Mouse (Mus musculus) limb, embryonic 15.5 days (tissue): ENCODE results near the gene Arhgap27. TPM values are rescaled to one million over a fixed set of nuclear protein-coding genes. Genes with fewer than 3 reads are reported as not detected.
"Not testable (repeated sequence)": the region's sequence is repeated elsewhere in the genome, so short reads cannot be mapped to it uniquely, and the experiment has no call there.

ENCODE experiments used
- ATAC-seq: fragments of 200-750 bp; cut with Nextera tagmentation; 2 replicates; pipeline ENCODE4 v1.8.0; 2017; ENCODE audit warnings: low read depth, moderate TSS enrichment; ENCODE audit not compliant: insufficient number of reproducible peaks, low FRiP score, low TSS enrichment
- H3K27ac ChIP-seq: fragments of 300-500 bp; sonication (generic); 2 replicates; pipeline ENCODE4 v1.5.1; 2015; ENCODE audit warnings: moderate library complexity, mild to moderate bottlenecking, inconsistent platforms
- H3K27me3 ChIP-seq: fragments of 300-500 bp; sonication (generic); 2 replicates; pipeline ENCODE4 v1.6.1; 2015; ENCODE audit warnings: inconsistent platforms
- H3K36me3 ChIP-seq: fragments of 300-500 bp; sonication (generic); 2 replicates; pipeline ENCODE4 v1.6.1; 2015; ENCODE audit warnings: inconsistent platforms
- H3K4me1 ChIP-seq: fragments of 300-500 bp; sonication (generic); 2 replicates; pipeline ENCODE4 v1.6.1; 2015; ENCODE audit warnings: inconsistent platforms
- H3K4me2 ChIP-seq: fragments of 300-500 bp; sonication (generic); 2 replicates; pipeline ENCODE4 v1.6.1; 2015; ENCODE audit warnings: mild to moderate bottlenecking, inconsistent platforms
- H3K4me3 ChIP-seq: fragments of 300-500 bp; sonication (generic); 2 replicates; pipeline ENCODE4 v1.5.1; 2015; ENCODE audit warnings: mild to moderate bottlenecking, inconsistent platforms
- H3K9ac ChIP-seq: fragments of 300-500 bp; sonication (generic); 2 replicates; pipeline ENCODE4 v1.6.1; 2015; ENCODE audit warnings: inconsistent platforms
- H3K9me3 ChIP-seq: fragments of 300-500 bp; sonication (generic); 2 replicates; pipeline ENCODE4 v1.6.1; 2016; ENCODE audit warnings: inconsistent platforms
- WGBS: fragments of 180-500 bp; shearing (Covaris S2); methylation state at CpG from one replicate; pipeline ENCODE4 v1.1.7; 2015; 5-methylcytosine and 5-hydroxymethylcytosine counted together
- polyA plus RNA-seq: library from polyadenylated mRNA; unstranded; fragments of >200 nt; fragmentation: Nextera tagmentation; extraction: Ambion mirVana; gene quantifications from 2 replicates; pipeline ENCODE4 v1.2.1, GENCODE M21; 2015

Gene Arhgap27
- polyA plus RNA-seq = 11.7 and 14.0 TPM in 2 replicates

DNA sequence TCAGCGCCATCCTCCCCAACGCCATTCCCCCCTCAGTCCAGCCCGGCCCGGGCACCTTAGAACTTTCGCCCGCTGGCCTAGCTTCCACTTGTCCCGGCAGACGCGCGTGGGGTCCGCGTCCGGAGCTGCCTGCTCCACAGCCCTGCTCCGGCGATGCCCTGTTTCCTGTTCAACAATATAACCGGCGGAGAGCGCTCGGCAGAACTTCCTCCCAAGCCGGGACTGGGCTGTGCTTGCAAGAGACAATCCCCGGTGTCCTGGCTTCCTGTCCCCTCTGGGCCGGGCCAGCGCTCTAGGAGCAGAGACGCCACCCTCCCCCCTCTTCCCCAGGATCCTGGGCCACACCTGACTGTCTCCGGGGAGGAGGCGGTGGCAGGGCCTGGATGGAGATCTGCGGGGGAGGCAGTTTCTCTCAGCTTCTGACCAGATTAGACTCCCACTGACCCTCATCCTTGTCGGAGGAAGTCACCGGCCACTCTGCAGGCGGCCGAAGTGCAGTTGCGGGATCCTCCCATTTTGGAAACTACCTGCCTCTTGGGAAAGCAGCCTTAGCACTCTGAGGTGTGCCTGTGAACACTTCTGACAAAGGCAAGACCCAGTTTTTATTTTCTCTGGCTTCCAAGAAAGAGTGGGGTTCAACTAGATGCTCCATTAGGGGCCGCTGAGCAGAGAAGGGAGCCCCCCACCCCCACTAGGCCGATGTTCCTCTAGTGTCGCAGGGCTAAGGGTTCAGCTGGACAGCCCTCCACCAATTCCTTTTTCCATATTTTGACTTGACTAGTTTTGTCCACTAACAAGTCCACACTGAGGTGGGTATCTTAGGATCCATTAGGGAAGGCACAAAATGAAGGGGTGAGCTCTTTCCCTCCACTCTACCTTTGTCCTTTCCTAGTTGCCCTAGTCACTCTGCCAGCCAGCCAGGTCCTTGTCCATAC is at the start of gene Arhgap27:
TSS of gene Arhgap27 (minus strand) at position 479 of the 935 bp plus-strand sequence.
- H3K27me3 ChIP-seq = peaks cover 62% of the 10 kb centered on the region

GRCm38 (mm10) chr11:103412950-103413423 is 49.5 kb upstream of the Arhgap27 start:
- Histone ChIP-seq H3K27ac (peak overlapping the region; percentile 39; the same call in 1 of the 2 replicates), H3K4me2 (peak overlapping the region; percentile 90), H3K4me1 (peaks cover 21% of the 10 kb centered on the region), H3K9me3 (no peaks in the 10 kb centered on the region), H3K27me3 (no peaks in the 10 kb centered on the region), H3K36me3 (no peaks in the 10 kb centered on the region), H3K4me3 (peak overlapping the region; percentile 86), H3K9ac (peak overlapping the region; percentile 71)
- ATAC-seq = no peak
- 3% methylated on average over 14 of the region's 14 CpGs for WGBS

More for the DNA sequence above, at the start of gene Arhgap27:
- 3% methylated on average over 35 of the region's 35 CpGs for WGBS
- H3K4me1 ChIP-seq = peaks cover 49% of the 10 kb centered on the region
- H3K4me3 ChIP-seq = peak within 1 kb of the TSS; percentile 53
- H3K4me2 ChIP-seq = peak within 1 kb of the TSS; percentile 86
- peaks cover 16% of the 10 kb centered on the region for H3K36me3 ChIP-seq
- ATAC-seq = no peak
- peak within 1 kb of the TSS; percentile 73 for H3K27ac ChIP-seq
- H3K9ac ChIP-seq = peak within 1 kb of the TSS; percentile 46
- H3K9me3 ChIP-seq = no peaks in the 10 kb centered on the region

GRCm38 (mm10) chr11:103411981-103412949 is 48.8 kb upstream of the Arhgap27 start, which contains the start of gene Plekhm1:
Gene Plekhm1 (minus strand): TSS chr11:103412687.
- Histone ChIP-seq H3K4me2 (peak within 1 kb of the TSS; percentile 90), H3K9ac (peak within 1 kb of the TSS; percentile 71), H3K9me3 (no peaks in the 10 kb centered on the region), H3K4me3 (peak within 1 kb of the TSS; percentile 86), H3K27ac (peak within 1 kb of the TSS; percentile 39; the same call in 1 of the 2 replicates), H3K4me1 (peaks cover 21% of the 10 kb centered on the region), H3K27me3 (no peaks in the 10 kb centered on the region), H3K36me3 (no peaks in the 10 kb centered on the region)
- under 1% methylated on average over 64 of the region's 67 CpGs for WGBS
- ATAC-seq = peak; percentile 93

GRCm38 (mm10) chr11:103411301-103411700 is 47.8 kb upstream of the Arhgap27 start:
- no peak overlapping the region for H3K9ac ChIP-seq

DNA sequence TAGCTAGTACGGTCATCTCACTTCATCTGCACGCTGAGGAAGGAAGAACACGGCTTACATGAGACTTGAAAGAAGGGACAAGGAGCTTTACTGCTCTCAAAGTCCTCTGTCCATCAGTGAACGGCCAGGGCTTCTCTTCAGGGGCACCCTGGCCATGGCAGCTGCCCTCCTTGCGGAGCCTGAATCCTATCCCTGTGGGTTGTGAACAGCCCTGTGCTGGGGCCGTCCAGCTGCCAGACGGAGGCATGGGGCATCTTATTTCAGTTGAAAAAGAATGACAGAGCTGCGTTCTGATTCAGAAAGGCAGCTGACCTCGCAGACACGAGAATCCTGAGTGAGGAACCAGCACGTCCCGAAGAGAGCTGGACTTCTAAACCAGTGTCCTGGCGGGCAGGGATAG is 45.4 kb upstream of the Arhgap27 start:
- H3K27ac ChIP-seq = no peak overlapping the region
- 84% methylated on average over 13 of the region's 13 CpGs for WGBS
- no peaks in the 10 kb centered on the region for H3K27me3 ChIP-seq
- peaks cover 7% of the 10 kb centered on the region for H3K36me3 ChIP-seq
- H3K9me3 ChIP-seq = no peaks in the 10 kb centered on the region
- no peak overlapping the region for H3K9ac ChIP-seq
- H3K4me3 ChIP-seq = no peak overlapping the region
- no peak for ATAC-seq
- H3K4me1 ChIP-seq = peaks cover 24% of the 10 kb centered on the region
- no peak overlapping the region for H3K4me2 ChIP-seq

More at GRCm38 (mm10) chr11:103411301-103411700, 47.8 kb upstream of the Arhgap27 start:
- Histone ChIP-seq H3K4me2 (no peak overlapping the region), H3K27me3 (no peaks in the 10 kb centered on the region), H3K4me1 (peaks cover 24% of the 10 kb centered on the region), H3K27ac (no peak overlapping the region), H3K4me3 (peak overlapping the region; percentile 86), H3K9me3 (no peaks in the 10 kb centered on the region), H3K36me3 (no peaks in the 10 kb centered on the region)
- 69% methylated on average over 1 of the region's 1 CpGs for WGBS
- ATAC-seq = no peak

DNA sequence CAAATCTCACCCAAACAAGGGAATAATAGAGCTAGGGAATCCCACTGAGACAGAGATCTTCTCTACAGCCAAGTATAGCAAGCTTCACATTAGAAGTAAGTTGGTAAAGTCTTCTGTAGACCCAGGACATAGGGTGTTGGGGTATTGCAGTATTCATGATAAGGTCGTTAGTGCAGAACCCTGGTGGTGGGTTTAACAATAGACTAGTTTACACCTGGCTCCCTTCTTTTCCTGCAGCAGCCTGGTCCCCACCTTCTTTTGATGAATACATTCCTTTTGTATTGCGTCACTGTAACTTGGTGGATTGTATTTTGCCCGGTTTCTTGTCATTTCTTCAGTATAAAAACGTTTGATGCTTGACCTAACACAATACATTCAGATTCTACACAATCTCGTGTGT is 43.6 kb upstream of the Arhgap27 start:
- not testable (repeated sequence) for H3K4me3 ChIP-seq, H3K9me3 ChIP-seq, ATAC-seq, H3K9ac ChIP-seq, H3K27ac ChIP-seq, H3K4me2 ChIP-seq, H3K27me3 ChIP-seq
- Histone ChIP-seq H3K36me3 (peaks cover 19% of the 10 kb centered on the region), H3K4me1 (peaks cover 17% of the 10 kb centered on the region)
- WGBS = 66% methylated on average over 5 of the region's 5 CpGs

- Histone ChIP-seq H3K36me3 (peaks cover 19% of the 10 kb centered on the region), H3K9me3 (no peaks in the 10 kb centered on the region), H3K27me3 (no peaks in the 10 kb centered on the region), H3K27ac (no peak overlapping the region), H3K9ac (no peak overlapping the region), H3K4me1 (peaks cover 14% of the 10 kb centered on the region), H3K4me2 (no peak overlapping the region), H3K4me3 (no peak overlapping the region)
- WGBS = 69% methylated on average over 7 of the region's 7 CpGs
- ATAC-seq = no peak
Observed at GRCm38 (mm10) chr11:103406551-103406950, 43.1 kb upstream of the Arhgap27 start.

DNA sequence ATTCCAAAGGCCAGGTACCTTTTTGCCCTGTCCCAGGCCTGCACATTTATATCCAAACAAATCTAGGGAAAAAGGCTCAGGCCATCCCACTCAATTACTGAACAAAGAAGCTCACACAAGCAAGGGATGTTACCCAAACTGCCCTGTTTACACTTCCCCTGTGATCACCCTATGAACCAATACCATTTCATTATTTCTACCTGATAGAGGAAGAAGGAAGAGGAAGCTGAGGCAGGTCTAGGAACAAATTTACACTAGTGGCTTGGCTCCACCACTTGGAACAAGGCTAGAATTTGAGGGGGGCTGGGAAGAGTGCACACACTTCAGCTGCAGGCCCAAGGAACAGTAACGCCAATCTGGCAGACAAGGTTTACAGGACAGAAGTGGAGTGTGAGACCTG is 42.3 kb upstream of the Arhgap27 start:
- H3K4me2 ChIP-seq = no peak overlapping the region
- H3K27me3 ChIP-seq = no peaks in the 10 kb centered on the region
- H3K27ac ChIP-seq = no peak overlapping the region
- 91% methylated on average over 1 of the region's 1 CpGs for WGBS
- no peaks in the 10 kb centered on the region for H3K9me3 ChIP-seq
- H3K36me3 ChIP-seq = peaks cover 19% of the 10 kb centered on the region
- ATAC-seq = no peak
- no peak overlapping the region for H3K4me3 ChIP-seq
- peaks cover 6% of the 10 kb centered on the region; the same call in 1 of the 2 replicates for H3K4me1 ChIP-seq
- H3K9ac ChIP-seq = no peak overlapping the region

DNA sequence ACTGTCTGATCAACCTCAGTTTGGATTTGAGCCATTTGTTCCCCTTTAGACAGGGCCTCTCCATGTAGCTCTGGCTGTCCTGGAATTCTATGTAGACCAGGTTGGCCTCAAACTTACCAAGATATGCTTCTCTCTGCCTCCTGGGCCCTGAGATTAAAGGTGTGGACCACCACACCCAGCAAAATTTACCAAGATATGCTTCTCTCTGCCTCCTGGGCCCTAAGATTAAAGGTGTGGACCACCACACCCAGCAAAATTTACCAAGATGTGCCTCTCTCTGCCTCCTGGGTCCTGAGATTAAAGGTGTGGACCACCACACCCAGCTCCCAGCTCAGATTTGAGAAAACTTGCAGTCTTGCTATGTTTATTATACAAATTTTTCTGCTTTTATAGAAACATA is 41.1 kb upstream of the Arhgap27 start:
- H3K27me3 ChIP-seq = no peaks in the 10 kb centered on the region
- no peak overlapping the region for H3K9ac ChIP-seq
- ATAC-seq = no peak
- peaks cover 19% of the 10 kb centered on the region for H3K36me3 ChIP-seq
- no peak overlapping the region for H3K27ac ChIP-seq
- peaks cover 3% of the 10 kb centered on the region; the same call in 1 of the 2 replicates for H3K4me1 ChIP-seq
- H3K4me3 ChIP-seq = no peak overlapping the region
- H3K4me2 ChIP-seq = no peak overlapping the region
- no peaks in the 10 kb centered on the region for H3K9me3 ChIP-seq

DNA sequence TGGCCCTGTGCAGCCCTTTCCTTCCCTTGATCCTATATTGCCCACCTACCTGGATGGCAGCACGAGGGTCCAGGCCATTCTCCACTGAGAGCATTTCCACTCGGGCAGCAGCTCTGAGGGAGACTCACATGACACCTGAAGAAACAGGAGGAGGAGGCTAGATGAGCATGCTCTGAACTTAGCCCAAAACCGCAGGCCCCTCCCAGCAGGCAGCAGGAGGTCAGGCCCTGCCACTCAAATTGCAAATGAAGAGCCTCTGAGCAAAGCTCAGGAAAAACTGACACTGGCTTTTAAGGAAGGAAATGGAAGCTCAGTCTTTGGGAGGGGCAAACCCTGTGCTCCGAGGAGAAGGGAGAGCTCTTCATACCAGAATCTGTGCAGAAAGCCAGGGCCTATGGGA is 40.3 kb upstream of the Arhgap27 start:
- no peak overlapping the region for H3K4me2 ChIP-seq
- H3K9ac ChIP-seq = no peak overlapping the region
- H3K36me3 ChIP-seq = peaks cover 19% of the 10 kb centered on the region
- 63% methylated on average over 4 of the region's 4 CpGs for WGBS
- H3K27me3 ChIP-seq = no peaks in the 10 kb centered on the region
- H3K4me3 ChIP-seq = no peak overlapping the region
- peaks cover 3% of the 10 kb centered on the region; the same call in 1 of the 2 replicates for H3K4me1 ChIP-seq
- H3K27ac ChIP-seq = no peak overlapping the region
- H3K9me3 ChIP-seq = no peaks in the 10 kb centered on the region
- no peak for ATAC-seq

- no peak for ATAC-seq
- 88% methylated on average over 5 of the region's 5 CpGs for WGBS
Observed at GRCm38 (mm10) chr11:103402738-103403137, 39.2 kb upstream of the Arhgap27 start.

More at GRCm38 (mm10) chr11:103402738-103403137, 39.2 kb upstream of the Arhgap27 start:
- no peaks in the 10 kb centered on the region for H3K27me3 ChIP-seq
- no peak overlapping the region for H3K9ac ChIP-seq
- no peak overlapping the region for H3K4me3 ChIP-seq
- no peak overlapping the region for H3K4me2 ChIP-seq
- H3K27ac ChIP-seq = no peak overlapping the region
- H3K36me3 ChIP-seq = peaks cover 19% of the 10 kb centered on the region
- peaks cover 3% of the 10 kb centered on the region; the same call in 1 of the 2 replicates for H3K4me1 ChIP-seq
- H3K9me3 ChIP-seq = no peaks in the 10 kb centered on the region
